Mouse (Mus musculus) stomach, postnatal 0 days (tissue): Measurements from ENCODE around the gene Tatdn2.

Experiments used
- CTCF ChIP-seq: IDR thresholded peaks from 2 replicates; pipeline ENCODE4 v1.5.1; 2016; ENCODE audit warnings: antibody characterized with exemption, low read depth, mild to moderate bottlenecking, moderate library complexity
- EP300 ChIP-seq: optimal IDR thresholded peaks from 2 replicates; pipeline ENCODE3; 2016; ENCODE audit warnings: antibody characterized with exemption

- TF ChIP-seq CTCF (no peak), EP300 (no peak)
Measured at GRCm38 (mm10) chr6:113658226-113658625, 38.6 kb upstream of the Tatdn2 start.
